Mouse (Mus musculus) forebrain, embryonic 14.5 days (tissue): ENCODE data around the gene Baiap2l1. TPM values are rescaled to one million over a fixed set of nuclear protein-coding genes. Genes with fewer than 3 reads are reported as not detected.

Experiments used
- ATAC-seq: fragments of 200-750 bp; cut with Nextera tagmentation; 2 replicates; pipeline ENCODE4 v1.8.0; 2017; ENCODE audit warnings: mild to moderate bottlenecking, moderate library complexity
- DNase-seq: peaks from one replicate; pipeline ENCODE4 v3.0.0-alpha.2; 2015; ENCODE audit warnings: low spot score
- H3K27ac ChIP-seq: fragments of 300-500 bp; sonication (generic); 2 replicates; pipeline ENCODE4 v1.5.1; 2014; ENCODE audit warnings: low read depth, mild to moderate bottlenecking, control low read depth, low read length, moderate library complexity
- H3K27me3 ChIP-seq: fragments of 300-500 bp; sonication (generic); replicated peaks from 2 replicates; pipeline ENCODE4 v1.6.1; 2014; ENCODE audit warnings: low read length, control low read depth, mixed read lengths; ENCODE audit not compliant: control insufficient read depth, insufficient read depth
- H3K36me3 ChIP-seq: fragments of 300-500 bp; sonication (generic); 2 replicates; pipeline ENCODE4 v1.6.1; 2014; ENCODE audit warnings: low read length, control low read depth; ENCODE audit not compliant: control insufficient read depth, insufficient read depth
- H3K4me1 ChIP-seq: fragments of 300-500 bp; sonication (generic); 2 replicates; pipeline ENCODE4 v1.6.1; 2014; ENCODE audit warnings: antibody characterized with exemption, low read length, control low read depth; ENCODE audit not compliant: control insufficient read depth, insufficient read depth
- H3K4me2 ChIP-seq: fragments of 300-500 bp; sonication (generic); 2 replicates; pipeline ENCODE4 v1.6.1; 2014; ENCODE audit warnings: mild to moderate bottlenecking, control low read depth, low read length
- H3K4me3 ChIP-seq: fragments of 300-500 bp; sonication (generic); 2 replicates; pipeline ENCODE4 v1.5.1; 2014; ENCODE audit warnings: low read depth, low read length, control low read depth
- H3K9ac ChIP-seq: fragments of 300-500 bp; sonication (generic); 2 replicates; pipeline ENCODE4 v1.6.1; 2014; ENCODE audit warnings: mild to moderate bottlenecking, low read length, control low read depth, moderate library complexity
- H3K9me3 ChIP-seq: fragments of 300-500 bp; sonication (generic); replicated peaks from 2 replicates; pipeline ENCODE4 v1.6.1; 2016; ENCODE audit warnings: low read length, control low read depth, mixed read lengths; ENCODE audit not compliant: control insufficient read depth
- WGBS: fragments of 180-500 bp; shearing (Covaris S2); extraction: QIAGEN DNeasy Blood & Tissue Kit; methylation state at CpG from one replicate; pipeline ENCODE4 v1.1.7; 2014; 5-methylcytosine and 5-hydroxymethylcytosine counted together
- polyA plus RNA-seq: library from polyadenylated mRNA; unstranded; fragments of >200 nt; fragmentation: Nextera tagmentation; extraction: Ambion mirVana; gene quantifications from 2 replicates; pipeline ENCODE4 v1.2.1, GENCODE M21; 2014

Gene Baiap2l1
- polyA plus RNA-seq, 1 experiment from 2014 or later = 0.81 TPM

DNA sequence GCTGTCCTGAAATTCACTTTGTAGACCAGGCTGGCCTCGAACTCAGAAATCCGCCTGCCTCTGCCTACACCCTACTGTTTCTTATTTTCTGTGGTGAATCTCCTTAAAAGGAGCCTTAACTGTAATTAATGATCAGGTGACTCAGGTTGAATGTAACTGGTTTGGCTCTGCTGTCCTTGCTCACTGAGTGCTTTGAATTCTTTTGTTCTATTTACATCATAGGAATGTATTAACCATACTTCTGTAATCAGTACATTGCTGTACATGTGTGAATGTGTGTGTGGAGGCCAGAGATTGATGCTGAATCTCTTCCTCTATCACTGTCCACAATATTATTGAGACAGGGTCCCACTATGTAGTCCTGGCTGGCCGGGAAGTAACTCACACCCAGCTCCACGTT is 49.0 kb downstream of the Baiap2l1 start:
- H3K27me3 ChIP-seq = no peaks in the 10 kb centered on the region
- ATAC-seq = no peak
- no peak overlapping the region for H3K9ac ChIP-seq
- H3K4me1 ChIP-seq = no peaks in the 10 kb centered on the region
- H3K36me3 ChIP-seq = no peaks in the 10 kb centered on the region
- no peak overlapping the region for H3K4me2 ChIP-seq
- H3K9me3 ChIP-seq = no peaks in the 10 kb centered on the region
- no peak overlapping the region for H3K27ac ChIP-seq
- no peak for DNase-seq
- no peak overlapping the region for H3K4me3 ChIP-seq
- 77% methylated on average over 4 of the region's 4 CpGs for WGBS

DNA sequence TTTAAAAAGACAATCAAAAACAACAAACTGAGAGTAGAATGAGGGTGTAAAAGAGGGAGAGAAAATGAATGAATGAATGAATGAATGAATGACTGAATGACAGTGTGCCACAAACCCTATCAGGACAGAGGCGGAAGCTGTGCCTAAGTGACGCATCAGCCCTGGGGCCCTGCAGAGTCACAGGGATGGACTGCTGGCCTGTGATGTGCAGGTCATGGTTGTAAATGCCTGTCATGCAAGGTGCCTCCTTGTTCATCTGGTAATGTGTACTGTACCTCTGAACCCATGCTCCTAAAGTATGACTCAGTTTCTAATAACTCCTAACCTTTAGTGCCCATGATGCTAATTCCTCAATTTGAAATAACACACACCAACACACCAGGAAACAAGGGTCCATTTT is 54.8 kb downstream of the Baiap2l1 start:
- ATAC-seq = no peak
- no peak overlapping the region for H3K4me2 ChIP-seq
- WGBS = 93% methylated on average over 2 of the region's 2 CpGs
- no peaks in the 10 kb centered on the region for H3K9me3 ChIP-seq
- H3K27me3 ChIP-seq = no peaks in the 10 kb centered on the region
- H3K4me3 ChIP-seq = no peak overlapping the region
- DNase-seq = no peak
- no peaks in the 10 kb centered on the region for H3K36me3 ChIP-seq
- no peak overlapping the region for H3K9ac ChIP-seq
- no peaks in the 10 kb centered on the region for H3K4me1 ChIP-seq
- H3K27ac ChIP-seq = no peak overlapping the region

DNA sequence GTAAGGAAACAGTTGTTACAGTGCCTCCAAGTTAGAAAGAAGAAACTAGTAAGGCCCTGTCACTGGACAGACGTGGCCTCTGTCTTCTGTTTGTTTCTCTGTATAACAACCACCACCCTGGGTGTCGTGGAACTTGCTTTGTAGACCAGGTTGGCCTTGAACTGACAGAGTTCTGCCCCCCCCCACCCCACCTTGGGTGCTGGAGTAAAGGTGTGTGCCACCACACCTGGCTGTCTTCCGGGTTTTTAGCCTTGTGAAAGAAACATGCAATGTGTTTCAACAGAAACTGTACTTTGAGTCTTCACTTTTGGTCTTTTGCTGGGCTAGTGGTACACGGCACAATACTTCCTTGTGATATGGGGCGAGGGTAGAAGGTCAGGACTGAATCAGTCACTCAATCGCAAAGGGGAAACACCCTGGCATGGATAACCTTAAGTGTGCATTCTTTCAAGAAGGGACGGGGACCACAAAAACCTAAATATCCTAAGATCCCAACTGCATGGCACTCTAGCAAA is 61.8 kb downstream of the Baiap2l1 start:
- Histone ChIP-seq H3K4me1 (no peaks in the 10 kb centered on the region), H3K9ac (no peak overlapping the region), H3K4me2 (no peak overlapping the region), H3K4me3 (no peak overlapping the region), H3K27ac (no peak overlapping the region), H3K27me3 (no peaks in the 10 kb centered on the region), H3K9me3 (no peaks in the 10 kb centered on the region), H3K36me3 (no peaks in the 10 kb centered on the region)
- 84% methylated on average over 7 of the region's 7 CpGs for WGBS
- ATAC-seq = no peak
- no peak for DNase-seq

DNA sequence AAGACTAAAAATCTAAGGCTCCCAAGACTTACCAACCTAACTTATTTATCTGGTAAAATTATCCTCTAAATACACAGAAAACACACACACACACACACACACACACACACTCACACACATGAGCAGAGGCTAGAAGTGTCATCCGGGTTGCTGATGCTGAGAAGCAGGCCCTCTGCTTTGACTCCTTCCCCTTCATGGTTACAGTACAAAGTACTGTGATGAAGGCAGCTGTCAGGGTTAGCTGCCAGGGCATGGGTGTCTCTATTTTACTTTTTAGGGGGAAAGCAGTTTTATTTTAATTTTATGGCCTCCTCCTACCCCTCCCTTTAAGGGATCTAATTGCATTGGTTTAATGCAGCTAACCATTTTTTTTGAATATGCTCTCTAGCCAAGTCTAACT is 62.6 kb downstream of the Baiap2l1 start:
- Histone ChIP-seq H3K9me3 (no peaks in the 10 kb centered on the region), H3K9ac (no peak overlapping the region), H3K27me3 (no peaks in the 10 kb centered on the region), H3K4me3 (no peak overlapping the region), H3K4me2 (no peak overlapping the region), H3K36me3 (no peaks in the 10 kb centered on the region), H3K27ac (no peak overlapping the region), H3K4me1 (no peaks in the 10 kb centered on the region)
- WGBS = 79% methylated on average over 1 of the region's 1 CpGs
- ATAC-seq (no peak), DNase-seq (no peak)

DNA sequence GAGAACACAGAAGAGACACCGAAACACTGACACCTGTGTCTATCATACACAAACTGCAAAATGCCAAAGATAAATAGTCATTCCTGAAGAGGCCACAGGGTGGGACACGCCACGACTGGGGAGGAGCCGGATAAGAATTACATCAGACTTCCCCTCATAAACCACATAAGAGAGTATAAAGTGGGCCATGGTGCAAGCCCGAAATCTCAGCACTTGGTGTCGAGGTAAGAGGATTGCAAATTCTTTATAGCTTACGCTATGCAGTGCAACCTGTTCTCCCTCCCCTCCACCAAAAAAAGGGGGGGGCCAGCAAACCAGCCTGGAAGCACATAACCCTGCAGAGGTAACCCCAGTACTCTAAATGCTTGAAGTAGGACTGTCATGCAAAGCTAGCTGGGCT is 63.0 kb downstream of the Baiap2l1 start:
- Histone ChIP-seq H3K27ac (no peak overlapping the region), H3K4me3 (no peak overlapping the region), H3K36me3 (no peaks in the 10 kb centered on the region), H3K9me3 (no peaks in the 10 kb centered on the region), H3K4me1 (no peaks in the 10 kb centered on the region), H3K9ac (no peak overlapping the region), H3K4me2 (no peak overlapping the region), H3K27me3 (no peaks in the 10 kb centered on the region)
- WGBS = 88% methylated on average over 7 of the region's 7 CpGs
- no peak for ATAC-seq
- DNase-seq = no peak

DNA sequence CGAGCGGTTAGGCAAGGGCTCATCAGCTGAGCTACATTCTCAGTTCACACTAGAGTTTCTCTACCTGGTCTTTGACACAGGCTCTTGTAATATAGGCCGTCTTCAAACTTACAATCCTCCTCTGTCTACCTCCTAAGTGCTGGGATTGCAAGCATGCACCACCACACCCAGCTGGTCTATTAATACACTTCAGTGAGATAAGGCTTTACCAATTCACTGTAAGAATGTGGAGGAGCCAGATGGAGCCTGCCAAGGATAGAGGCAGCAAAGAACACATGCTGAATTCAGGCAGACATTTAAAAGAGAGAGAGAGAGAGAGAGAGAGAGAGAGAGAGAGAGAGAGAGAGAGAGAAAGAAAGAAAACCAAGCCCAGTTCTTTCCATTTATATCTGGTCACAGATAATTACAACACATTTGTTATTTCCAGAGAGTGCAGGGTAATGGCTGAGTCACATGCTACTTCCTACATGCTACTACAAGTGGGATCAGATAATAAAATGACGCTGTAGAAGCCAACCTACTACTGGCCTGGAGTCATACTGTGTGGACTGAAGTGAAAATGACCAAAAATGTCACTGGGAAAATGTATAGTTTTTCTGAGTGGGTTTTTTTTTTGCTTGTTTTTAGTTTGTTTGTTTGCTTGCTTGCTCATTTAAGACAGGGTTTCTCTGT is 68.0 kb downstream of the Baiap2l1 start:
- H3K4me3 ChIP-seq = no peak overlapping the region
- no peaks in the 10 kb centered on the region for H3K27me3 ChIP-seq
- H3K9me3 ChIP-seq = no peaks in the 10 kb centered on the region
- no peak overlapping the region for H3K9ac ChIP-seq
- ATAC-seq = no peak; the same call in 1 of the 2 replicates
- H3K36me3 ChIP-seq = no peaks in the 10 kb centered on the region
- 94% methylated on average over 4 of the region's 4 CpGs for WGBS
- H3K4me2 ChIP-seq = no peak overlapping the region
- no peak overlapping the region for H3K27ac ChIP-seq
- peak; percentile 31 for DNase-seq
- no peaks in the 10 kb centered on the region for H3K4me1 ChIP-seq

DNA sequence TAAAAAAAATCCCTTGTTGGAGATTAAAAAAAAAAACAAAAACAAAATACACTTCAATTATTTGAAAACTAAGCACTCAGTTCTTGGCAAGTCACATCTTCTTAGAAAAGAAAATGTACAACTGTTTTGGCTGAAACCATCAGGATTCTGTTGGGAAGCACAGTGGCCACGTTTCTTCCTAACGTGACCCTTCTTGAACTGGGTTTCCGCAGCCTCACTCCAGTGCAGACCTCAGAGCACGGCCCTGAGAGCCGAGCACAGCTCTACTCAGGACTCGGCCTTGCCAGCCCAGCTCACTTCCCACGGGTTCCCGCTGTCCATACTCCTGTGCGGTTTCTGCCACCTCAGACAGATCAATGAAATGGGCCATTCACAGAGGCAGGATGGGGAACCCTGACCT is 69.5 kb downstream of the Baiap2l1 start:
- H3K36me3 ChIP-seq = no peaks in the 10 kb centered on the region
- no peak overlapping the region for H3K27ac ChIP-seq
- H3K4me1 ChIP-seq = no peaks in the 10 kb centered on the region
- ATAC-seq (no peak), DNase-seq (no peak)
- no peaks in the 10 kb centered on the region for H3K9me3 ChIP-seq
- no peak overlapping the region for H3K4me3 ChIP-seq
- no peak overlapping the region for H3K9ac ChIP-seq
- WGBS = 89% methylated on average over 9 of the region's 9 CpGs
- no peak overlapping the region for H3K4me2 ChIP-seq
- no peaks in the 10 kb centered on the region for H3K27me3 ChIP-seq

DNA sequence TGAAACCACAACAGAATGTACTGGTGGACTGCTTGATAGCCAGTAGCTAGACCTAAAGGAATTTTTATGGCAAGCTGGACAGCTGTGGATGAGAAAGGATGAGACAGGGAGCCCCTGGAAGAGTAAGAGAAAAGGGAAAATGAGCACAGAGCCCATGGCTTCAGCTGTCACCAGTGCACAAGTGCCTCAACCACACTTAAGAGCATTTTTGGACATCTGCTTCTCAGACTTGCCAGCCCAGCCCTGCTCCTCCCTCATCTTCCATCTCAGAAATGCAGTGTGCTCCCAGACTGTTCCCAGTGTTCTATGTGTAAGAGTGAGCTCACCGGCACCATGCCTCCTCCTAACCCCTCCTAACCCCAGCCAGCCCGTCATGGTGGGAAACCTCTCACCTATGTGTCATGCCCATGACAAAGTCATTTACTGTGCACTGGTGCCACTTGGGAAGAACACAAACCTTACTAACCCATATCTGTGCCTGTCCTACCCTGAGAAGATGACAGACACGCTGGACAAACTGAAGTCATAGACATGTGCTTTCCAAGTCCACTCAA is 70.6 kb downstream of the Baiap2l1 start:
- no peak for DNase-seq
- WGBS = 86% methylated on average over 3 of the region's 3 CpGs
- Histone ChIP-seq H3K9me3 (no peaks in the 10 kb centered on the region), H3K4me1 (no peaks in the 10 kb centered on the region), H3K36me3 (no peaks in the 10 kb centered on the region), H3K4me3 (no peak overlapping the region), H3K4me2 (no peak overlapping the region), H3K27me3 (no peaks in the 10 kb centered on the region), H3K27ac (no peak overlapping the region), H3K9ac (no peak overlapping the region)
- ATAC-seq = no peak

DNA sequence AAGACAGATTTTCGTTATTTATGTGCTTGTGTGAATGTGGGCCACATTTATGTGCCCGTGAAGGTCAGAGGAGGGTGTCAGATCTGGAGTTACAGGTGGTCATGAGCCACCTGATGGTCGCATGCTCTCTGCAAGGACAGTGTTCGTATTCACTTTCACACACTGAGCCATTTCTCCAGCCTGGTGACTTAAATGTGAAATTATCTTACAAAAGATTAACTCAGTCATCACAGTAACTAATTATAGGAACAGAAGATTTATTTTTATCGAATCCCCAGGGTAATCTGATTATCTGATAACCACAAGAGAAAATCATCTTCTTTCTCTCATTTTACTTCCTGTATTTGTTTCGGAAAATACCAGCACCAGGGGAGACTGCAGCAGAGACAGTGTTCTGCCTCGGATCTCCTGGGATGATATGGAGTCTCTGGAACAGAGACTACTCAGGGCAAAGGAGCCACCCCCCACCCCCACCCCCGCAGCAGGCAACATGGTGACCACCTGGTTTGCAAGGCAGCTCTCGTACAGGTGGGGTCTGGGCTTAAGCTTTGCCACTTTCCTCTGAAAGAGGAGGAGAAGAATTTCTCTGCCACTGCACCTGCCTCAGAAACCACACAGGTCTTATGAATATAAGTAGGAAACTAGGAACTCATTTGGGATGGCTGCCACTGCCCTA is 71.2 kb downstream of the Baiap2l1 start:
- no peak overlapping the region for H3K9ac ChIP-seq
- H3K4me2 ChIP-seq = no peak overlapping the region
- no peak for DNase-seq
- WGBS = 85% methylated on average over 9 of the region's 9 CpGs
- no peaks in the 10 kb centered on the region for H3K36me3 ChIP-seq
- H3K27me3 ChIP-seq = no peaks in the 10 kb centered on the region
- no peak for ATAC-seq
- no peaks in the 10 kb centered on the region for H3K4me1 ChIP-seq
- no peak overlapping the region for H3K4me3 ChIP-seq
- no peak overlapping the region for H3K27ac ChIP-seq
- no peaks in the 10 kb centered on the region for H3K9me3 ChIP-seq
